Mouse (Mus musculus) G1E (cell line): Measurements from ENCODE around the gene Rcn3. TPM values are rescaled to one million over a fixed set of nuclear protein-coding genes. Genes with fewer than 3 reads are reported as not detected.
A peak's percentile ranks its signal among the peaks of the same experiment; 100 is the strongest.

ENCODE experiments used
- ATAC-seq: 2 replicates; pipeline ENCODE4 v1.8.0; 2016; ENCODE audit warnings: mild to moderate bottlenecking; ENCODE audit not compliant: insufficient number of reproducible peaks, poor library complexity, low FRiP score, severe bottlenecking; ENCODE audit errors: extremely low read depth
- DNase-seq: peaks from one replicate; pipeline ENCODE4 v3.0.0; 2012; ENCODE audit warnings: low spot score
- H3K27me3 ChIP-seq: 2 replicates; pipeline ENCODE4 v1.6.1; 2012; ENCODE audit warnings: mild to moderate bottlenecking, low read length, inconsistent platforms; ENCODE audit not compliant: insufficient read depth
- H3K36me3 ChIP-seq: replicated peaks from 2 replicates; pipeline ENCODE3; 2012; ENCODE audit warnings: mild to moderate bottlenecking, inconsistent platforms
- H3K4me1 ChIP-seq: 2 replicates; pipeline ENCODE4 v1.6.1; 2012; ENCODE audit warnings: low read depth, low read length, inconsistent platforms, mixed read lengths; ENCODE audit not compliant: insufficient read depth
- H3K4me3 ChIP-seq: 2 replicates; pipeline ENCODE4 v1.5.1; 2012; ENCODE audit warnings: low read depth, mild to moderate bottlenecking, inconsistent platforms, low read length, moderate library complexity, mixed read lengths
- H3K9me3 ChIP-seq: replicated peaks from 2 replicates; pipeline ENCODE4 v1.6.1; 2012; ENCODE audit warnings: inconsistent platforms
- CTCF ChIP-seq: IDR thresholded peaks from 2 replicates; pipeline ENCODE4 v1.5.1; 2012; ENCODE audit warnings: low read depth, low read length, inconsistent platforms, mixed read lengths
- GATA1 ChIP-seq: IDR thresholded peaks from 2 replicates; pipeline ENCODE4 v1.6.1; 2012; ENCODE audit warnings: borderline replicate concordance, low read length, inconsistent platforms, mixed read lengths
- GATA2 ChIP-seq: IDR thresholded peaks from 2 replicates; pipeline ENCODE4 v1.6.1; 2012; ENCODE audit warnings: low read depth, low read length, inconsistent platforms, borderline replicate concordance
- POLR2AphosphoS5 ChIP-seq: IDR thresholded peaks from 2 replicates; pipeline ENCODE4 v1.6.1; 2012; ENCODE audit warnings: low read depth, low read length, inconsistent platforms; ENCODE audit not compliant: insufficient replicate concordance
- TAL1 ChIP-seq: conservative IDR thresholded peaks from 2 replicates; pipeline ENCODE4 v1.6.1; 2012; ENCODE audit warnings: low read depth, low read length, inconsistent platforms, mixed read lengths
- polyA plus RNA-seq: library from polyadenylated mRNA; stranded (reverse); fragments of >175 nt; gene quantifications from 2 replicates; pipeline ENCODE4 v1.2.3, GENCODE M21; 2012
- total RNA-seq, 2 experiments: library from RNA; stranded (forward) in 1 of 2; stranded (reverse) in 1 of 2; fragments of 200-1000 nt in 1 of 2; fragments of >200 nt in 1 of 2; fragmentation: Nextera tagmentation in 1 of 2; gene quantifications; 2 replicates each; pipeline ENCODE4 v1.2.3; 2014 to 2017

Rcn3 gene
- total and polyA plus RNA-seq, 3 experiments = 0.31 TPM; not detected in 2

GRCm38 (mm10) chr7:45082401-45083299, 9.4 kb downstream of the Rcn3 start:
- no peak for TF ChIP-seq GATA2
- 0 out of 2 replicates have a peak, but pooled peaks have one; percentile 2 for TF ChIP-seq CTCF
- TF ChIP-seq GATA1 = no peak
- H3K27me3 ChIP-seq = peaks cover 20% of the 10 kb centered on the region
- ATAC-seq = peak; percentile 31; the same call in 1 of the 2 replicates
- peaks cover 14% of the 10 kb centered on the region for H3K36me3 ChIP-seq
- peaks cover 3% of the 10 kb centered on the region for H3K9me3 ChIP-seq
- DNase-seq = no peak
- H3K4me1 ChIP-seq = peaks cover 36% of the 10 kb centered on the region
- peak overlapping the region; percentile 25; the same call in 1 of the 2 replicates for H3K4me3 ChIP-seq

GRCm38 (mm10) chr7:45081016-45081415, 11.0 kb downstream of the Rcn3 start:
- ATAC-seq (no peak), DNase-seq (no peak)
- peaks cover 1% of the 10 kb centered on the region for H3K9me3 ChIP-seq
- peaks cover 41% of the 10 kb centered on the region for H3K4me1 ChIP-seq
- TF ChIP-seq CTCF (no peak), GATA2 (no peak), GATA1 (no peak), POLR2AphosphoS5 (no peak), TAL1 (no peak)
- peaks cover 12% of the 10 kb centered on the region for H3K27me3 ChIP-seq
- no peak overlapping the region for H3K4me3 ChIP-seq
- peaks cover 30% of the 10 kb centered on the region for H3K36me3 ChIP-seq

GRCm38 (mm10) chr7:45079856-45080255, 12.2 kb downstream of the Rcn3 start:
- no peak for ATAC-seq
- Histone ChIP-seq H3K9me3 (no peaks in the 10 kb centered on the region), H3K36me3 (peaks cover 42% of the 10 kb centered on the region), H3K4me3 (no peak overlapping the region), H3K4me1 (peaks cover 39% of the 10 kb centered on the region), H3K27me3 (peaks cover 7% of the 10 kb centered on the region)
- TF ChIP-seq CTCF = peak; percentile 82
- TF ChIP-seq GATA1 = no peak
- no peak for TF ChIP-seq GATA2
- no peak for TF ChIP-seq POLR2AphosphoS5
- TF ChIP-seq TAL1 = no peak
- peak; percentile 68 for DNase-seq

- peak; percentile 49 for DNase-seq
- no peaks in the 10 kb centered on the region for H3K9me3 ChIP-seq
- H3K27me3 ChIP-seq = peaks cover 2% of the 10 kb centered on the region; the same call in 1 of the 2 replicates
- no peak for TF ChIP-seq GATA1
- peak; percentile 71 for TF ChIP-seq CTCF
- no peak for ATAC-seq
- H3K4me1 ChIP-seq = peaks cover 39% of the 10 kb centered on the region
- no peak overlapping the region for H3K4me3 ChIP-seq
- peaks cover 55% of the 10 kb centered on the region for H3K36me3 ChIP-seq
Measured at GRCm38 (mm10) chr7:45078513-45078912, 13.5 kb downstream of the Rcn3 start.

GRCm38 (mm10) chr7:45077829-45078228, 14.2 kb downstream of the Rcn3 start:
- ATAC-seq (no peak), DNase-seq (no peak)
- no peak overlapping the region for H3K4me3 ChIP-seq
- no peaks in the 10 kb centered on the region for H3K27me3 ChIP-seq
- no peak for TF ChIP-seq POLR2AphosphoS5
- TF ChIP-seq GATA2 = no peak
- no peak for TF ChIP-seq TAL1
- no peak for TF ChIP-seq CTCF
- no peak for TF ChIP-seq GATA1
- peaks cover 62% of the 10 kb centered on the region for H3K36me3 ChIP-seq
- H3K4me1 ChIP-seq = peaks cover 39% of the 10 kb centered on the region
- no peaks in the 10 kb centered on the region for H3K9me3 ChIP-seq

GRCm38 (mm10) chr7:45077322-45077721, 14.7 kb downstream of the Rcn3 start:
- DNase-seq = no peak
- ATAC-seq = no peak
- TF ChIP-seq POLR2AphosphoS5 = no peak
- TF ChIP-seq GATA1 = no peak
- TF ChIP-seq GATA2 = no peak
- TF ChIP-seq TAL1 = no peak
- Histone ChIP-seq H3K36me3 (peaks cover 64% of the 10 kb centered on the region), H3K4me3 (no peak overlapping the region), H3K27me3 (no peaks in the 10 kb centered on the region), H3K4me1 (peaks cover 36% of the 10 kb centered on the region), H3K9me3 (no peaks in the 10 kb centered on the region)
